Mouse (Mus musculus): ENCODE data around the gene Eomes. TPM values are rescaled to one million over a fixed set of nuclear protein-coding genes. Genes with fewer than 3 reads are reported as not detected.

Eomes gene
- total and polyA plus RNA-seq, 2 experiments: 0.11 TPM; not detected in 1

- Histone ChIP-seq H3K4me3 (ENCODE audit: insufficient read depth, low read depth, low read length) (no peak overlapping the region), H3K27me3 (ENCODE audit: control insufficient read depth, insufficient read depth, low read length) (no peaks in the 10 kb centered on the region), H3K4me1 (ENCODE audit: control insufficient read depth, insufficient read depth, low read length) (peaks cover 3% of the 10 kb centered on the region; the same call in 1 of the 2 replicates), H3K27ac (replicated peaks; ENCODE audit: insufficient read depth, low read depth, low read length) (no peak overlapping the region), H3K36me3 (ENCODE audit: control insufficient read depth, insufficient read depth, low read length) (no peaks in the 10 kb centered on the region), H3K79me2 (ENCODE audit: control insufficient read depth, insufficient read depth, low read length) (no peaks in the 10 kb centered on the region), H3K9ac (ENCODE audit: low read depth, low read length) (no peak overlapping the region)
- TF ChIP-seq POLR2A (IDR thresholded peaks at IDR 0.05; ENCODE audit: extremely low read depth, insufficient read depth, low read length): no peak
- peak; percentile 21; the same call in 1 of the 2 replicates for TF ChIP-seq CTCF (IDR thresholded peaks at IDR 0.05; ENCODE audit: low read depth, low read length)
- DNase-seq (ENCODE audit: extremely low read depth, low read depth, low spot score): no peak
- 93% methylated on average over 5 of the region's 5 CpGs for WGBS
These were observed 16.1 kb downstream of the Eomes start for GRCm38 (mm10) chr9:118494106-118494505.

GRCm38 (mm10) chr9:118495933-118496332, 17.9 kb downstream of the Eomes start:
- Histone ChIP-seq H3K4me3 (ENCODE audit: insufficient read depth, low read depth, low read length) (no peak overlapping the region), H3K27ac (replicated peaks; ENCODE audit: insufficient read depth, low read depth, low read length) (no peak overlapping the region), H3K9ac (ENCODE audit: low read depth, low read length) (no peak overlapping the region), H3K4me1 (ENCODE audit: control insufficient read depth, insufficient read depth, low read length) (no peaks in the 10 kb centered on the region), H3K27me3 (ENCODE audit: control insufficient read depth, insufficient read depth, low read length) (no peaks in the 10 kb centered on the region), H3K79me2 (ENCODE audit: control insufficient read depth, insufficient read depth, low read length) (no peaks in the 10 kb centered on the region), H3K36me3 (ENCODE audit: control insufficient read depth, insufficient read depth, low read length) (no peaks in the 10 kb centered on the region)
- WGBS: 86% methylated on average over 3 of the region's 3 CpGs
- TF ChIP-seq CTCF (IDR thresholded peaks at IDR 0.05; ENCODE audit: low read depth, low read length): no peak
- TF ChIP-seq POLR2A (IDR thresholded peaks at IDR 0.05; ENCODE audit: extremely low read depth, insufficient read depth, low read length): no peak
- DNase-seq (ENCODE audit: extremely low read depth, low read depth, low spot score): no peak

- Histone ChIP-seq H3K27me3 (ENCODE audit: control insufficient read depth, insufficient read depth, low read length) (no peaks in the 10 kb centered on the region), H3K79me2 (ENCODE audit: control insufficient read depth, insufficient read depth, low read length) (no peaks in the 10 kb centered on the region), H3K4me1 (ENCODE audit: control insufficient read depth, insufficient read depth, low read length) (no peaks in the 10 kb centered on the region), H3K4me3 (ENCODE audit: insufficient read depth, low read depth, low read length) (no peak overlapping the region), H3K27ac (replicated peaks; ENCODE audit: insufficient read depth, low read depth, low read length) (no peak overlapping the region), H3K36me3 (ENCODE audit: control insufficient read depth, insufficient read depth, low read length) (no peaks in the 10 kb centered on the region), H3K9ac (ENCODE audit: low read depth, low read length) (no peak overlapping the region)
- DNase-seq (ENCODE audit: extremely low read depth, low read depth, low spot score): no peak
- no peak for TF ChIP-seq POLR2A (IDR thresholded peaks at IDR 0.05; ENCODE audit: extremely low read depth, insufficient read depth, low read length)
- no peak for TF ChIP-seq CTCF (IDR thresholded peaks at IDR 0.05; ENCODE audit: low read depth, low read length)
- WGBS: 61% methylated on average over 3 of the region's 3 CpGs
These were observed 18.9 kb downstream of the Eomes start for GRCm38 (mm10) chr9:118496952-118497351.

- H3K27me3 ChIP-seq (ENCODE audit: control insufficient read depth, insufficient read depth, low read length): no peaks in the 10 kb centered on the region
- no peaks in the 10 kb centered on the region for H3K4me1 ChIP-seq (ENCODE audit: control insufficient read depth, insufficient read depth, low read length)
- DNase-seq (ENCODE audit: extremely low read depth, low read depth, low spot score): no peak
- no peak overlapping the region for H3K4me3 ChIP-seq (ENCODE audit: insufficient read depth, low read depth, low read length)
- H3K9ac ChIP-seq (ENCODE audit: low read depth, low read length): no peak overlapping the region
- H3K79me2 ChIP-seq (ENCODE audit: control insufficient read depth, insufficient read depth, low read length): no peaks in the 10 kb centered on the region
- no peaks in the 10 kb centered on the region for H3K36me3 ChIP-seq (ENCODE audit: control insufficient read depth, insufficient read depth, low read length)
- no peak overlapping the region for H3K27ac ChIP-seq (replicated peaks; ENCODE audit: insufficient read depth, low read depth, low read length)
- TF ChIP-seq POLR2A (IDR thresholded peaks at IDR 0.05; ENCODE audit: extremely low read depth, insufficient read depth, low read length) (no peak), CTCF (IDR thresholded peaks at IDR 0.05; ENCODE audit: low read depth, low read length) (no peak)
- 74% methylated on average over 7 of the region's 7 CpGs for WGBS
These were observed 20.0 kb downstream of the Eomes start for GRCm38 (mm10) chr9:118498061-118498460.

GRCm38 (mm10) chr9:118500963-118501362, 23.0 kb downstream of the Eomes start:
- TF ChIP-seq POLR2A (IDR thresholded peaks at IDR 0.05; ENCODE audit: extremely low read depth, insufficient read depth, low read length) (no peak), CTCF (IDR thresholded peaks at IDR 0.05; ENCODE audit: low read depth, low read length) (no peak)
- Histone ChIP-seq H3K4me1 (ENCODE audit: control insufficient read depth, insufficient read depth, low read length) (no peaks in the 10 kb centered on the region; the same call in 1 of the 2 replicates), H3K36me3 (ENCODE audit: control insufficient read depth, insufficient read depth, low read length) (no peaks in the 10 kb centered on the region), H3K27ac (replicated peaks; ENCODE audit: insufficient read depth, low read depth, low read length) (no peak overlapping the region), H3K4me3 (ENCODE audit: insufficient read depth, low read depth, low read length) (no peak overlapping the region), H3K9ac (ENCODE audit: low read depth, low read length) (no peak overlapping the region), H3K79me2 (ENCODE audit: control insufficient read depth, insufficient read depth, low read length) (peaks cover 4% of the 10 kb centered on the region), H3K27me3 (ENCODE audit: control insufficient read depth, insufficient read depth, low read length) (no peaks in the 10 kb centered on the region)
- WGBS: 87% methylated on average over 6 of the region's 6 CpGs
- no peak for DNase-seq (ENCODE audit: extremely low read depth, low read depth, low spot score)

GRCm38 (mm10) chr9:118504656-118505055, 26.6 kb downstream of the Eomes start:
- Histone ChIP-seq H3K36me3 (ENCODE audit: control insufficient read depth, insufficient read depth, low read length) (no peaks in the 10 kb centered on the region), H3K4me3 (ENCODE audit: insufficient read depth, low read depth, low read length) (no peak overlapping the region), H3K79me2 (ENCODE audit: control insufficient read depth, insufficient read depth, low read length) (peaks cover 28% of the 10 kb centered on the region), H3K27me3 (ENCODE audit: control insufficient read depth, insufficient read depth, low read length) (no peaks in the 10 kb centered on the region), H3K4me1 (ENCODE audit: control insufficient read depth, insufficient read depth, low read length) (peaks cover 5% of the 10 kb centered on the region), H3K9ac (ENCODE audit: low read depth, low read length) (no peak overlapping the region), H3K27ac (replicated peaks; ENCODE audit: insufficient read depth, low read depth, low read length) (no peak overlapping the region)
- 73% methylated on average over 3 of the region's 3 CpGs for WGBS
- TF ChIP-seq POLR2A (IDR thresholded peaks at IDR 0.05; ENCODE audit: extremely low read depth, insufficient read depth, low read length) (no peak), CTCF (IDR thresholded peaks at IDR 0.05; ENCODE audit: low read depth, low read length) (no peak)
- no peak for DNase-seq (ENCODE audit: extremely low read depth, low read depth, low spot score)
